Mouse (Mus musculus): ENCODE measurements at regions not wholly inside any gene's neighbourhood (a gene's known extent, or its start where the extent isn't known, plus 50 kb on each side); places are given as distances from the start of the nearest gene placed in this dataset.

- no peak for DNase-seq (ENCODE audit: low read depth)
- TF ChIP-seq CTCF (IDR thresholded peaks at IDR 0.05; ENCODE audit: borderline replicate concordance, extremely low read depth, insufficient read depth, insufficient read length) (no peak), POLR2A (IDR thresholded peaks at IDR 0.05; ENCODE audit: borderline replicate concordance, extremely low read depth, insufficient read depth, insufficient read length, poor library complexity, severe bottlenecking) (no peak)
Measured at GRCm38 (mm10) chr9:25414315-25414714, 67.0 kb upstream of the Eepd1 start.

- TF ChIP-seq CTCF (IDR thresholded peaks at IDR 0.05; ENCODE audit: borderline replicate concordance, extremely low read depth, insufficient read depth, insufficient read length) (no peak), POLR2A (IDR thresholded peaks at IDR 0.05; ENCODE audit: borderline replicate concordance, extremely low read depth, insufficient read depth, insufficient read length, poor library complexity, severe bottlenecking) (no peak)
- no peak for DNase-seq (ENCODE audit: low read depth)
Measured at GRCm38 (mm10) chr9:25426941-25427340, 54.4 kb upstream of the Eepd1 start.

GRCm38 (mm10) chr9:25429450-25430213, 51.7 kb upstream of the Eepd1 start:
- TF ChIP-seq POLR2A (IDR thresholded peaks at IDR 0.05; ENCODE audit: borderline replicate concordance, extremely low read depth, insufficient read depth, insufficient read length, poor library complexity, severe bottlenecking): no peak
- no peak for TF ChIP-seq CTCF (IDR thresholded peaks at IDR 0.05; ENCODE audit: borderline replicate concordance, extremely low read depth, insufficient read depth, insufficient read length)
- peak; percentile 9 for DNase-seq (ENCODE audit: low read depth)
